Mouse (Mus musculus): ENCODE measurements around the gene Hbs1l.

DNA sequence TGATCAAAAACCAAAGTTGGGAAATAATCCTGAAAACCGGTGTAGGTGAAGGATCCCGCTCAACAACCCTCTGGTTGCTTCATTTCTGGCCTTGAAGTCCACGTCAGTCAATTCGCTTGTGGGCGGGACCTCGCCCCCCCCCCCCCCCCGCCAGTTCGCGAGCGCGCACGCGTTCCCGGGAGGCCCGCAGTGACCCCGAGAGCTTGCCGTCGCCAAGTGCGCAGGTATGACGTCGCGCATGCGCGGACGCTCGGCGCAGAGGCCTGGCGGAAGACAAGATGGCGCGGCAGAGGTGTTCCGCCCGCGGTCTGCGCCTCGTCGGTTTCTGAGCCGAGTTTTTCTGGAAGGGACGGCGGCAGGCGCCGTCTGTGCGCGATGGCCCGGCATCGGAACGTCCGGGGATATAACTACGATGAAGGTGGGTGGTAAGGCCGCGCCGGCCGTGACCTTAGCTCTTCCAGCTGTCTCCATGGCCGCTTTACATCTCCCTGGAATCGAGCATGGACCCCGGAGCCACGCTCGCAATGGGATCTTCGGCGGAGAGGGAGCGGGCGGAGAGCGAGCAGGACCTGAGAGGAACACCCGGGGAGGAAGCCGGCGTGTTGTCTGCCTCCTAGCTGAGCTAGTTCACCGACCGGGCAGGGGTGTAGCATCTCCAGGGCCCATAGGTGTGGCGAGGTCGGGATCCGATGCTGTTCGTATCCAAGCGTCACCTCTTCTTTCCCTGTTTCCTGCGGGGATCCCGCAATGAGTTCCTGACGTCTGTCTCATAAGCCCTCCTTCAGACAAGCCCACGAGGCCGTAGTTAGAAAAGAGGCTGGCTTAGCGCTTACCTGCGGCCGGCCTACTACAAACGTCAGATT is at the start of gene Hbs1l:
- TF ChIP-seq CTCF (IDR thresholded peaks at IDR 0.05; ENCODE audit: insufficient read depth, low read depth, low read length): no peak
- TF ChIP-seq POLR2A (IDR thresholded peaks at IDR 0.05; ENCODE audit: insufficient read depth, low read depth, low read length): peak; percentile 56; the same call in 1 of the 2 replicates
